Mouse (Mus musculus) liver, postnatal 0 days (tissue): Measurements from ENCODE around the gene Ccdc155. TPM values are rescaled to one million over a fixed set of nuclear protein-coding genes. Genes with fewer than 3 reads are reported as not detected.
A peak's percentile ranks its signal among the peaks of the same experiment; 100 is the strongest.

ENCODE experiments used
- ATAC-seq: fragments of 200-750 bp; cut with Nextera tagmentation; 2 replicates; pipeline ENCODE4 v1.8.0; 2017; ENCODE audit warnings: mild to moderate bottlenecking, moderate library complexity
- DNase-seq: peaks from one replicate; pipeline ENCODE4 v3.0.0-alpha.2; 2016
- H3K27ac ChIP-seq: fragments of 300-500 bp; sonication (generic); 2 replicates; pipeline ENCODE4 v1.5.1; 2014; ENCODE audit warnings: antibody characterized with exemption, moderate library complexity, mild to moderate bottlenecking, low read depth
- H3K27me3 ChIP-seq: fragments of 300-500 bp; sonication (generic); 2 replicates; pipeline ENCODE4 v1.6.1; 2014; ENCODE audit warnings: low read length, control low read depth, mixed read lengths; ENCODE audit not compliant: insufficient read depth
- H3K36me3 ChIP-seq: fragments of 300-500 bp; sonication (generic); replicated peaks from 2 replicates; pipeline ENCODE4 v1.6.1; 2014; ENCODE audit warnings: mild to moderate bottlenecking, control low read depth, low read length, moderate library complexity, mixed read lengths; ENCODE audit not compliant: insufficient read depth
- H3K4me1 ChIP-seq: fragments of 300-500 bp; sonication (generic); 2 replicates; pipeline ENCODE4 v1.6.1; 2014; ENCODE audit warnings: antibody characterized with exemption, mild to moderate bottlenecking, control low read depth; ENCODE audit not compliant: insufficient read depth
- H3K4me2 ChIP-seq: fragments of 300-500 bp; sonication (generic); 2 replicates; pipeline ENCODE4 v1.6.1; 2014; ENCODE audit warnings: low read depth, mild to moderate bottlenecking, low read length, moderate library complexity, mixed read lengths
- H3K4me3 ChIP-seq: fragments of 300-500 bp; sonication (generic); 2 replicates; pipeline ENCODE4 v1.5.1; 2014; ENCODE audit warnings: low read depth, low read length
- H3K9ac ChIP-seq: fragments of 300-500 bp; sonication (generic); replicated peaks from 2 replicates; pipeline ENCODE4 v1.6.1; 2014; ENCODE audit warnings: mild to moderate bottlenecking, moderate library complexity
- H3K9me3 ChIP-seq: fragments of 300-500 bp; sonication (generic); 2 replicates; pipeline ENCODE4 v1.6.1; 2016; ENCODE audit warnings: mild to moderate bottlenecking, control low read depth, low read length, mixed read lengths
- CTCF ChIP-seq: sonication (generic); IDR thresholded peaks from 2 replicates; pipeline ENCODE4 v1.5.1; 2016; ENCODE audit warnings: antibody characterized with exemption, low read depth
- EP300 ChIP-seq: IDR thresholded peaks from 2 replicates; pipeline ENCODE4 v1.6.1; 2016; ENCODE audit warnings: antibody characterized with exemption, low read depth, mild to moderate bottlenecking
- WGBS: fragments of 180-500 bp; shearing (Covaris S2); extraction: QIAGEN DNeasy Blood & Tissue Kit; methylation state at CpG from one replicate; pipeline ENCODE4 v1.1.7; 2014; ENCODE audit not compliant: insufficient replicate concordance; 5-methylcytosine and 5-hydroxymethylcytosine counted together
- microRNA-seq: library from miRNA; unstranded; fragments of <30 nt; microRNA quantifications from one replicate; pipeline ENCODE4, GENCODE M21; 2016
- polyA plus RNA-seq: library from polyadenylated mRNA; unstranded; fragments of >200 nt; fragmentation: Nextera tagmentation; extraction: Ambion mirVana; gene quantifications from 2 replicates; pipeline ENCODE4 v1.2.1, GENCODE M21; 2015

Gene Ccdc155
- polyA plus RNA-seq, 1 experiment from 2014 or later, result not detected

DNA sequence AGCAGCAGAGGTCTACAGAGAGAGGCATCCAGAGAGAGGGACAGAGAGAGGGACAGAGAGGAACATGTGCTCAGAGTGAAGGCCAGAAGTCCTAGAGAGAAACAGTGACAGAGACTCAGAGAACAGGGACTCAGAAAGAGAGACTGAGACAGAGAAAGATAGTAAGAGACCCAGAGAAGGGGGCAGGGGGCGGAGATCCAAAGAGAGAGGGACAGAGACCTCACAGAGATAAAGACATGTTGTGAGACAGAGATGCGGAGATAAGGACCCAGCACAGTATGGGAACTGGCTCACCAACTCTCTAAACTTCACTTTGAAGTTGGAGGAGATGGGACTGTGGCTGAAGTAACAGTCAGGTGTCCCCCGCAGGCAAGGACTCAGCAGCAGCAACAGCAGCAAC, 69.3 kb downstream of the Ccdc155 start:
- H3K9ac ChIP-seq, result peak overlapping the region; percentile 76
- peaks cover 23% of the 10 kb centered on the region for H3K4me1 ChIP-seq
- peak overlapping the region; percentile 94 for H3K4me2 ChIP-seq
- H3K4me3 ChIP-seq, result peak overlapping the region; percentile 73
- DNase-seq, result no peak
- H3K9me3 ChIP-seq, result no peaks in the 10 kb centered on the region
- WGBS, result 45% methylated on average over 3 of the region's 3 CpGs
- ATAC-seq, result no peak
- H3K36me3 ChIP-seq, result no peaks in the 10 kb centered on the region
- no peaks in the 10 kb centered on the region for H3K27me3 ChIP-seq
- peak overlapping the region; percentile 64; the same call in 1 of the 2 replicates for H3K27ac ChIP-seq
- TF ChIP-seq EP300, result no peak
- no peak for TF ChIP-seq CTCF

DNA sequence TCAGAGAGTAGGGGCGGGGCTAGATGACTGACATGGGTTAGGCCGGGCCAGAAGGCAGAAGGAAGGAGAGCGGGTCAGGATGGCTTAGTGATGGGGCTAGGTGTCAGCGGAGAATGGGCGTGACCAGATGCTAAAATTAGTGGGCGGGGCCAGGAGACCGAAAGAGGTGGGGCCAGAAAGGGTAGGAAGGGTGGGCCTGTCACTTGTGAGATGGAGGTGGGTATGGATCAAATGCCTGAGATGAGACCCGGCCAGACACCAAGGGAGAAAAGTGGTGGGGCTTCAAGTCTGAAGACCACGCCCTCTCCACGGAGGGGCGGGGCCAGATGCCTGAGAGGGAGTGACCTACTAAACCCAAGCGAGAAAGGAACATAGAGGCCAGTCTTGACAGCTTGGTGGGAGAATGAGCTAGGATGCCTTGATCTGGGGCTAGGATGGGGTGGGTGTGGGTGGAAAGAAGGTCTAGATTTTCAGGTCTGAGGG, 70.1 kb downstream of the Ccdc155 start:
- TF ChIP-seq CTCF (no peak), EP300 (no peak)
- H3K4me1 ChIP-seq, result peaks cover 30% of the 10 kb centered on the region
- WGBS, result 15% methylated on average over 12 of the region's 12 CpGs
- no peaks in the 10 kb centered on the region for H3K27me3 ChIP-seq
- ATAC-seq (peak; percentile 15; the same call in 1 of the 2 replicates), DNase-seq (peak; percentile 81)
- H3K36me3 ChIP-seq, result no peaks in the 10 kb centered on the region
- H3K9ac ChIP-seq, result no peak overlapping the region
- H3K4me3 ChIP-seq, result no peak overlapping the region
- no peak overlapping the region for H3K27ac ChIP-seq
- H3K4me2 ChIP-seq, result peak overlapping the region; percentile 94
- no peaks in the 10 kb centered on the region for H3K9me3 ChIP-seq

Small RNA genes lying within 50 kb of the gene (microRNA-seq; reads per million reads assigned to microRNA genes)
- not detected for gene Mir7055

Other genes starting within 250 kb of the Ccdc155 start
- gene Cpt1c, start 230.0 kb downstream of the Ccdc155 start, polyA plus RNA-seq, result 0.98 and 1.1 TPM in 2 replicates
- gene Prmt1, start 218.3 kb downstream of the Ccdc155 start, polyA plus RNA-seq, result 73.2 and 76.8 TPM in 2 replicates
- 35.9 and 38.0 TPM in 2 replicates for gene Irf3, start 207.2 kb downstream of the Ccdc155 start, polyA plus RNA-seq
- 11.7 and 13.1 TPM in 2 replicates for gene Bcl2l12, start 206.2 kb downstream of the Ccdc155 start, polyA plus RNA-seq
- gene Scaf1, start 188.5 kb downstream of the Ccdc155 start, polyA plus RNA-seq, result 7.5 and 8.1 TPM in 2 replicates
- 25.4 and 31.4 TPM in 2 replicates for gene Rras, start 186.9 kb downstream of the Ccdc155 start, polyA plus RNA-seq
- gene Prr12, start 152.0 kb downstream of the Ccdc155 start, polyA plus RNA-seq, result 1.6 and 1.7 TPM in 2 replicates
- gene Nosip, start 142.5 kb downstream of the Ccdc155 start, polyA plus RNA-seq, result 22.2 and 22.6 TPM in 2 replicates
- 19.7 and 20.4 TPM in 2 replicates for gene Prrg2, start 142.2 kb downstream of the Ccdc155 start, polyA plus RNA-seq
- gene Rcn3, start 112.7 kb downstream of the Ccdc155 start, polyA plus RNA-seq, result 17.1 and 17.9 TPM in 2 replicates
- gene Fcgrt, start 101.0 kb downstream of the Ccdc155 start, polyA plus RNA-seq, result 150 and 154 TPM in 2 replicates
- 681 and 696 TPM in 2 replicates for gene Rps11, start 80.5 kb downstream of the Ccdc155 start, polyA plus RNA-seq
- 938 and 993 TPM in 2 replicates for gene Rpl13a, start 76.1 kb downstream of the Ccdc155 start, polyA plus RNA-seq
- 0.27 and 0.70 TPM in 2 replicates for gene Gm45713, start 68.7 kb downstream of the Ccdc155 start, polyA plus RNA-seq
- 2.0 and 2.3 TPM in 2 replicates for gene Flt3l, start 68.5 kb downstream of the Ccdc155 start, polyA plus RNA-seq
- 37.6 and 37.8 TPM in 2 replicates for gene Pih1d1, start 50.6 kb downstream of the Ccdc155 start, polyA plus RNA-seq
- gene Aldh16a1, start 50.3 kb downstream of the Ccdc155 start, polyA plus RNA-seq, result 26.8 and 29.6 TPM in 2 replicates
- not detected in 2 replicates for gene Slc17a7, start 40.9 kb downstream of the Ccdc155 start, polyA plus RNA-seq
- not detected in 2 replicates for gene Gfy, start 25.3 kb downstream of the Ccdc155 start, polyA plus RNA-seq
- gene Pth2, start 23.9 kb downstream of the Ccdc155 start, polyA plus RNA-seq, result not detected in 2 replicates
- 0.95 and 1.5 TPM in 2 replicates for gene Dkkl1, start 7.3 kb upstream of the Ccdc155 start, polyA plus RNA-seq
- 15.5 and 20.2 TPM in 2 replicates for gene Tead2, start 10.9 kb upstream of the Ccdc155 start, polyA plus RNA-seq
- 29.8 and 31.8 TPM in 2 replicates for gene Cd37, start 34.2 kb upstream of the Ccdc155 start, polyA plus RNA-seq
- 0.46 and 0.49 TPM in 2 replicates for gene Slc6a16, start 36.2 kb upstream of the Ccdc155 start, polyA plus RNA-seq
- 0.32 and 0.43 TPM in 2 replicates for gene Slc6a21, start 72.6 kb upstream of the Ccdc155 start, polyA plus RNA-seq
- 6.9 and 7.0 TPM in 2 replicates for gene Trpm4, start 128.9 kb upstream of the Ccdc155 start, polyA plus RNA-seq
- 0.05 and 0.31 TPM in 2 replicates for gene Hrc, start 130.4 kb upstream of the Ccdc155 start, polyA plus RNA-seq
- gene Ppfia3, start 162.1 kb upstream of the Ccdc155 start, polyA plus RNA-seq, result not detected in 2 replicates
- not detected in 2 replicates for gene Lin7b, start 165.7 kb upstream of the Ccdc155 start, polyA plus RNA-seq
- gene Snrnp70, start 190.8 kb upstream of the Ccdc155 start, polyA plus RNA-seq, result 53.7 and 57.2 TPM in 2 replicates
- 0.05 TPM in 1 of 2 replicates, not detected in the other for gene Kcna7, start 200.8 kb upstream of the Ccdc155 start, polyA plus RNA-seq
- 0.05 and 0.15 TPM in 2 replicates for gene Ntf5, start 208.8 kb upstream of the Ccdc155 start, polyA plus RNA-seq
- not detected in 2 replicates for gene Lhb, start 215.9 kb upstream of the Ccdc155 start, polyA plus RNA-seq
- 3.3 TPM in 2 replicates for gene Gys1, start 230.0 kb upstream of the Ccdc155 start, polyA plus RNA-seq
- gene Ruvbl2, start 233.2 kb upstream of the Ccdc155 start, polyA plus RNA-seq, result 30.1 and 36.5 TPM in 2 replicates